Mouse (Mus musculus) cortical plate, adult 2 months (tissue): Measurements from ENCODE around the gene Ube2m.

Experiments used
- CTCF ChIP-seq: fragments of 200-500 bp; IDR thresholded peaks from 2 replicates; pipeline ENCODE4 v1.5.1; 2011; ENCODE audit warnings: mild to moderate bottlenecking, control low read depth, low read length; ENCODE audit not compliant: insufficient read depth; ENCODE audit errors: extremely low read depth
- POLR2A ChIP-seq: fragments of 200-500 bp; IDR thresholded peaks from 2 replicates; pipeline ENCODE4 v1.6.1; 2011; ENCODE audit warnings: mild to moderate bottlenecking, low read length, control low read depth; ENCODE audit not compliant: insufficient read depth; ENCODE audit errors: extremely low read depth

GRCm38 (mm10) chr7:13031069-13031468, 7.0 kb downstream of the Ube2m start:
- TF ChIP-seq POLR2A (no peak), CTCF (peak; percentile 22; the same call in 1 of the 2 replicates)
